Comparison of ENCODE assay signal across 13 mouse cellular contexts in the genomic region with DNA sequence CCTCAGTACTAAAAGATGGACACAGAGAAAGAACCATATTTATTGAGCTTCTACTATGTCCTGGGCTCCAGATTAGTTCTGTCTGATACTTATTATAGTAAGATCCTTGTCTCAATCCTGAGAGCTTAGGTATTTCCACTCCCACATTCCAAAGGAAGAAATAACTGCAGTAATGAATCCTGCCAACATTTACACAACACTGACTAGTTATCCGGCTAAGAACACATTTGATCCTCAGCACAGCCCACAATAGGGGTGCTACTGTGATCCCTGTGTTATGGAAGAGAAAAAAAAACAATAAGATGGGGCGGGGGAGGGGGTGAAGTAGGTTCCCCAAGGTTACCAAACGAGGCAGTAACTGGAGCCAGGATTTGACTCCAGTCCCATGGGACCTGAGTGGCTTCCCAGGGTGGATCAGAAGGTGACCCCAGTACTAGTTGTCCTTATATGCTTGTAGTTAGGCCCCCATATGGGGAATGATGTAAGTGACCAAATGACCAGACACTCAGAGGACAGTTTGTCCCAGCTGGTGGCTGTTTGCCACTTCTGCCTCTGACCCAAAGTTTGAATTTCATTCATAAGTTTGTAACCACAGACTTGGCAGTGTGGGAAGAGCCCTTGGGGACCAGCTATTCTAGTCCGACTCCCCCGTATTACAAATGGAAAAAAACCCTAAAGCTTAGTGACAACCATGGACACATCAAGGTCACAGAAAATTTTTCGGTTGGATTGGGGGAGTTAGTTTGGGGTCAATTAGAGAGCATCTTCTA. TPM values are rescaled to one million over a fixed set of nuclear protein-coding genes. Genes with fewer than 3 reads are reported as not detected.
A peak's percentile ranks its signal among the peaks of the same experiment; 100 is the strongest.
DNase-seq lines count a peak whose midpoint lies in the region; ATAC-seq and TF ChIP-seq lines count a peak whose summit lies in the region.
"Had no signal": no experiment of that assay in that cellular context is flagged by ENCODE, and none has a peak within 500 bp of the region (broad histone marks: within the 10 kb centered on the region; RNA-seq: fewer than 3 reads in every experiment).

No protein-coding gene starts in this region.

- 30% methylated on average over 6 of the region's 6 CpGs for WGBS in kidney, adult 2 months
- WGBS in kidney, embryonic 14.5 days: 58% methylated on average over 6 of the region's 6 CpGs
- WGBS in kidney, embryonic 15.5 days: 53% methylated on average over 6 of the region's 6 CpGs
- WGBS in stomach, embryonic 15.5 days: 65% methylated on average over 6 of the region's 6 CpGs

- no peaks in the 10 kb centered on the region for H3K36me3 ChIP-seq in kidney, adult 2 months (ENCODE audit: control insufficient read depth, insufficient read depth, low read length)
- no peaks in the 10 kb centered on the region for H3K36me3 ChIP-seq in kidney, embryonic 14.5 days (ENCODE audit: control insufficient read depth, insufficient read depth, low read length)
- H3K36me3 ChIP-seq in kidney, embryonic 15.5 days: no peaks in the 10 kb centered on the region
- H3K36me3 ChIP-seq in stomach, embryonic 15.5 days: no peaks in the 10 kb centered on the region
- H3K36me3 ChIP-seq: G1E; hindbrain, embryonic 15.5 days; limb, embryonic 13.5 days; neural tube, embryonic 12.5 days had no signal

- peaks cover 46% of the 10 kb centered on the region for H3K4me1 ChIP-seq in kidney, adult 2 months (ENCODE audit: control insufficient read depth, insufficient read depth, low read length)
- H3K4me1 ChIP-seq in kidney, embryonic 14.5 days (ENCODE audit: control insufficient read depth, insufficient read depth, low read length): peaks cover 27% of the 10 kb centered on the region
- peaks cover 53% of the 10 kb centered on the region for H3K4me1 ChIP-seq in kidney, embryonic 15.5 days
- peaks cover 26% of the 10 kb centered on the region for H3K4me1 ChIP-seq in stomach, embryonic 15.5 days
- H3K4me1 ChIP-seq: hindbrain, embryonic 15.5 days had no signal

- no peak for TF ChIP-seq CTCF in kidney, adult 2 months (conservative IDR thresholded peaks at IDR 0.05; ENCODE audit: insufficient read depth, insufficient read length, low read depth, low read length)

- ATAC-seq in kidney, embryonic 14.5 days (ENCODE audit: low FRiP score, low TSS enrichment): no peak
- ATAC-seq in kidney, embryonic 15.5 days (replicated peaks; ENCODE audit: low FRiP score): no peak
- no peak for ATAC-seq in stomach, embryonic 15.5 days (ENCODE audit: insufficient read depth, low FRiP score, low read depth)

- no peak overlapping the region for H3K4me3 ChIP-seq in kidney, adult 2 months (ENCODE audit: insufficient read depth, low read depth, low read length)
- no peak overlapping the region for H3K4me3 ChIP-seq in kidney, embryonic 14.5 days (ENCODE audit: low read length)
- no peak overlapping the region for H3K4me3 ChIP-seq in kidney, embryonic 15.5 days (replicated peaks)
- H3K4me3 ChIP-seq in stomach, embryonic 15.5 days (replicated peaks): no peak overlapping the region
- H3K4me3 ChIP-seq: hindbrain, embryonic 15.5 days; limb, embryonic 13.5 days; neural tube, embryonic 12.5 days had no signal

- H3K27me3 ChIP-seq in kidney, adult 2 months (replicated peaks; ENCODE audit: control insufficient read depth, insufficient read depth, low read length): no peaks in the 10 kb centered on the region
- no peaks in the 10 kb centered on the region for H3K27me3 ChIP-seq in kidney, embryonic 14.5 days (ENCODE audit: control insufficient read depth, insufficient read depth, low read length)
- H3K27me3 ChIP-seq in kidney, embryonic 15.5 days: no peaks in the 10 kb centered on the region
- no peaks in the 10 kb centered on the region for H3K27me3 ChIP-seq in stomach, embryonic 15.5 days (replicated peaks)
- H3K27me3 ChIP-seq: hindbrain, embryonic 15.5 days; limb, embryonic 13.5 days; neural tube, embryonic 12.5 days had no signal

- H3K27ac ChIP-seq in kidney, adult 2 months (ENCODE audit: insufficient read depth, low read depth, low read length): peak overlapping the region; percentile 99
- no peak overlapping the region for H3K27ac ChIP-seq in kidney, embryonic 14.5 days (ENCODE audit: low read depth, low read length)
- peak overlapping the region; percentile 93 for H3K27ac ChIP-seq in kidney, embryonic 15.5 days
- peak overlapping the region; percentile 79 for H3K27ac ChIP-seq in stomach, embryonic 15.5 days
- H3K27ac ChIP-seq: hindbrain, embryonic 15.5 days; limb, embryonic 13.5 days; neural tube, embryonic 12.5 days had no signal

- no peak overlapping the region for H3K9ac ChIP-seq in kidney, embryonic 14.5 days (ENCODE audit: low read depth, low read length)
- no peak overlapping the region for H3K9ac ChIP-seq in kidney, embryonic 15.5 days
- no peak overlapping the region for H3K9ac ChIP-seq in stomach, embryonic 15.5 days
- H3K9ac ChIP-seq: hindbrain, embryonic 15.5 days; neural tube, embryonic 12.5 days had no signal

- no peak for TF ChIP-seq POLR2A in kidney, adult 2 months (IDR thresholded peaks at IDR 0.05; ENCODE audit: low read depth, low read length)

- no peaks in the 10 kb centered on the region for H3K9me3 ChIP-seq in kidney, embryonic 14.5 days (ENCODE audit: control insufficient read depth, low read length)
- H3K9me3 ChIP-seq in kidney, embryonic 15.5 days (replicated peaks): no peaks in the 10 kb centered on the region
- no peaks in the 10 kb centered on the region for H3K9me3 ChIP-seq in stomach, embryonic 15.5 days
- H3K9me3 ChIP-seq: G1E; hindbrain, embryonic 15.5 days; limb, embryonic 13.5 days; neural tube, embryonic 12.5 days had no signal

- DNase-seq in kidney, adult 2 months: peak; percentile 65
- DNase-seq in fat pad, adult 2 months (ENCODE audit: extremely low read depth, low read depth, low spot score): peak; percentile 92
- no peak for DNase-seq in frontal cortex, postnatal 36 days (ENCODE audit: low spot score in 2 of 2)
- no peak for DNase-seq in yolk sac, embryonic 10.5 days (ENCODE audit: low spot score)
- DNase-seq in cerebellum, postnatal 25 days: no peak
- DNase-seq: cerebellum, adult 9-10 months had no signal

- H3K4me2 ChIP-seq in kidney, embryonic 14.5 days (replicated peaks; ENCODE audit: low read depth, low read length): no peak overlapping the region
- no peak overlapping the region for H3K4me2 ChIP-seq in kidney, embryonic 15.5 days
- H3K4me2 ChIP-seq in stomach, embryonic 15.5 days: no peak overlapping the region
- H3K4me2 ChIP-seq: hindbrain, embryonic 15.5 days; limb, embryonic 13.5 days; neural tube, embryonic 12.5 days had no signal

RNA-seq across cellular contexts. Expression of gene Sys1, which starts 1.2 kb away (rescaled TPM):
- polyA plus RNA-seq in kidney, adult 2 months (2012; rRNA removed): 94.5 and 122 TPM in 2 replicates
- polyA plus RNA-seq in kidney, embryonic 14.5 days (2014; fragmentation: Nextera tagmentation; extraction: Ambion mirVana): 66.8 and 69.4 TPM in 2 replicates
- polyA plus RNA-seq in kidney, embryonic 15.5 days (2015; fragmentation: Nextera tagmentation; extraction: Ambion mirVana): 59.2 and 64.2 TPM in 2 replicates
- 60.6 and 61.8 TPM in 2 replicates for polyA plus RNA-seq in stomach, embryonic 15.5 days (2015; fragmentation: Nextera tagmentation; extraction: Ambion mirVana)

RNA-seq across cellular contexts. Expression of gene Gm20458, which starts 5.2 kb away (rescaled TPM):
- 22.1 and 23.4 TPM in 2 replicates for polyA plus RNA-seq in kidney, adult 2 months (2012; rRNA removed)
- polyA plus RNA-seq in kidney, embryonic 14.5 days (2014; fragmentation: Nextera tagmentation; extraction: Ambion mirVana): 7.1 and 8.4 TPM in 2 replicates
- polyA plus RNA-seq in kidney, embryonic 15.5 days (2015; fragmentation: Nextera tagmentation; extraction: Ambion mirVana): 7.7 and 8.3 TPM in 2 replicates
- 17.9 and 18.1 TPM in 2 replicates for polyA plus RNA-seq in stomach, embryonic 15.5 days (2015; fragmentation: Nextera tagmentation; extraction: Ambion mirVana)

RNA-seq across cellular contexts. Expression of gene Sdc4, which starts 11.9 kb away (rescaled TPM):
- 194 and 212 TPM in 2 replicates for polyA plus RNA-seq in kidney, adult 2 months (2012; rRNA removed)
- polyA plus RNA-seq in kidney, embryonic 14.5 days (2014; fragmentation: Nextera tagmentation; extraction: Ambion mirVana): 87.8 and 108 TPM in 2 replicates
- 149 and 161 TPM in 2 replicates for polyA plus RNA-seq in kidney, embryonic 15.5 days (2015; fragmentation: Nextera tagmentation; extraction: Ambion mirVana)
- polyA plus RNA-seq in stomach, embryonic 15.5 days (2015; fragmentation: Nextera tagmentation; extraction: Ambion mirVana): 132 and 135 TPM in 2 replicates
- polyA plus RNA-seq: G1E had no signal

RNA-seq across cellular contexts. Expression of gene Trp53tg5, which starts 17.9 kb away (rescaled TPM):
- polyA plus RNA-seq in kidney, adult 2 months (2012; rRNA removed): 0.10 TPM in 1 of 2 replicates, not detected in the other
- polyA plus RNA-seq in kidney, embryonic 14.5 days (2014; fragmentation: Nextera tagmentation; extraction: Ambion mirVana): not detected in 2 replicates
- not detected in 2 replicates for polyA plus RNA-seq in kidney, embryonic 15.5 days (2015; fragmentation: Nextera tagmentation; extraction: Ambion mirVana)
- 0.14 TPM in 1 of 2 replicates, not detected in the other for polyA plus RNA-seq in stomach, embryonic 15.5 days (2015; fragmentation: Nextera tagmentation; extraction: Ambion mirVana)
- polyA plus RNA-seq: G1E; hindbrain, embryonic 15.5 days; limb, embryonic 13.5 days; neural tube, embryonic 12.5 days had no signal

RNA-seq across cellular contexts. Expression of gene Dbndd2, which starts 30.3 kb away (rescaled TPM):
- polyA plus RNA-seq in kidney, adult 2 months (2012; rRNA removed): 36.8 and 43.6 TPM in 2 replicates
- 12.4 and 14.7 TPM in 2 replicates for polyA plus RNA-seq in kidney, embryonic 14.5 days (2014; fragmentation: Nextera tagmentation; extraction: Ambion mirVana)
- 13.0 and 14.0 TPM in 2 replicates for polyA plus RNA-seq in kidney, embryonic 15.5 days (2015; fragmentation: Nextera tagmentation; extraction: Ambion mirVana)
- 6.5 and 10.4 TPM in 2 replicates for polyA plus RNA-seq in stomach, embryonic 15.5 days (2015; fragmentation: Nextera tagmentation; extraction: Ambion mirVana)

Comparison
In these comparisons a context has a peak if more than half of its experiments do, and no peak if none do; other contexts are left out.
1. DNase-seq: peak in kidney, adult 2 months (single experiment) and fat pad, adult 2 months (single experiment); none in frontal cortex, postnatal 36 days (0 of 2), yolk sac, embryonic 10.5 days (single experiment) and cerebellum, postnatal 25 days (0 of 2).